Mouse (Mus musculus) left cerebral cortex, adult 11 months (tissue): ENCODE results near the gene Heatr5a.

Experiments used
- DNase-seq: peaks from one replicate; pipeline ENCODE4 v3.0.0; 2022; ENCODE audit warnings: low spot score

Heatr5a gene

DNA sequence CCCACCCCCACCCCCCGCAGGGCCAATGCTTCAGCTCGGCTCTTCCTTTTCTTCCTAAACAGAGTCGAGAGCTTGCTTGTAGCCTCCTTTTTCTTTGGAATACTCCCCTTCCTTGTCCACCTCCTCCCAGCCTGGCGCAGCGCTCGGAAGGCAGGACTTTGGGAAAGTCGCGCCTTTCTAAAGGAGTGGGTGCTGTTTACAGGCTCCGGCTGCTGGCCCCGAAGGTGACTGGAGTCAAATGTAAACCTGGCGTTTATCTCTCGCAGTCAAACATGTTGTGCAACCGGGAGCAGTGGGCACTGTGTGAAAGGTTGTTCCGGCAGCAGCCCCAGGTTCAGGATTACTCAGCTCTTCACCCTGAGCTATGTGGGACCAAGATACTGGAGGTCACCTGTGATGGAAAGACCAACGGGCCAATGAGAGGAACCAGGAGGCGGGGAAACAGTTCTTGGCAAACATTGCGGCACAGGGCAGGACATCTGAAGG lies 126.3 kb downstream of the Heatr5a start:
- DNase-seq = peak; percentile 86

DNA sequence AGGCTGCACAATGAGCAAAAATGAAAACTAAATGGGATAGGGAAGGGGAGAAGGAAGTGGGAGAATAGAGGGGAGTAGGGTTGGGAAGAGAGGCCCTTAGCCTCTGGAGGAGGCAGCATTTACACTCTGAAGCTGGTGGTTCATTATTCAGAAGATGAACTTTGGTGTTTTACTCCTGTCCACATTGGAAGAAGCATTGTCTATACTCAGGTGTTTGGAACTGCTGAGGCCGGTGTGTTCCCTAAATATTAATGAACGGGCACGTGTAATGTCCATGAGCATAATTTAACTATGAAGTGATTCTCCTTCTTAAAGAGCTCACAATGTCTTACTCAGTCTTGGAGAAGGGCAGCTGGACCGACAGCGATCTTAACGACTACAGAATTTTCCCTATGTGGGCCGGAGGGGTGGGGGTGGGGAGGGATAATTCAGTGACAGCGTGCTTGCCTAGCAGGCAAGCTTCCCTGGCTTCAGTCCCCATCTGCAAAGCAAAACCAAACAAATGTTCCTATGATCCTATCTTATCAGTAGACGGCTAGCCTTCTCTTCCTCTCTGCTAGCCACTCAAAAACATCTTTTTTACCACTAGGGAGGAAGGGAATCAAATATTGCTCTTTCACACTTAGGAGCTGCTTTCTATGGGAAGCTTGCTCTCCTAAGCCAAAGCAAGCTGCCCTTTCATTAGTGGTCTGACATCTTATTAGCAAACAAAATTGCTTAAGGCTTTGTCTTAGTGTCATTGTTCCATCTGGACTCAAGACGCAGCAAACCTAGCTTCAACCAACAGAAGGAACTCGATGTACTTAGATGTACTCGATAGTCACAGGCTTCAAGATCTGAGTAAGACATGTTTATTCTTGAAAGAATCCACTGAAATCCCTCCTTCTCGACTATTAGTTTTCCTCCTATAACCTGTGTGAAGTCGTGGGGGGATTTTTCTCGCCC lies 127.3 kb downstream of the Heatr5a start:
- DNase-seq = no peak

DNA sequence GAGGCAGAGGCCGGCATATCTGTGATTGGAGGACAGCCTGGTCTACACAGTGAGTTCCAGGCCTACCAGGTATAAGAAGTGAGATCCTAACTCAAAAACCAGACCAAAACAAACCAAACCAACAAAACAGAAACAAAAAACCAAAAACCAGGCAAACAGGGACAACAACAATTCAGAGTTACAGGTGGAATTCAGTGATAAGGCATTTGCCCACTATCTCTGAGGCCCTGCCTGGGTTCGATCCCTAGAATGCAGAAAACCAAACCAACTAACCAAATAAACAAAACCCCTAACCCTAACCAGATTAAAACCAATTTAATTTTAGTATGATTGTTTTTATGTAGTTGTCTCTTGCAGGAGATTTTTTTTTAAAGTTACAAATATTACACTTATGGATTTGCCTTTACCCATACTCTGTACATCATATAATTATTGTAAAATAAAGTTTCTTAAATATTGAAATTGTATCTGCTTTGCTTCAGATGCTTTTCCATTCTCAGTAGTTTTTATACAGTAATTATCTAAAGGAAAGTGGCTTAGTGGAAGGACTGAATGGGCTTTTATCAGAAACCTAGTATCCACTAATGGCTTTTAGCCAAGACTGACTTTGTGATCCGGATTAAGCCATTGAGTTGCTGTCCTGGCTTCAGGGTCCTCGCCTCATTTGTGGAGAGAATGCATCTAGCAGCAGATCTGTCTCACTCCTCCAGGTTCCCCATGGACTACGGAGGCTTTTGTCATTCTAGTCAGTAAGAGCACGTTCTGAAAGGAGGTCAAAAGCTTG lies 128.8 kb downstream of the Heatr5a start:
- DNase-seq = no peak

DNA sequence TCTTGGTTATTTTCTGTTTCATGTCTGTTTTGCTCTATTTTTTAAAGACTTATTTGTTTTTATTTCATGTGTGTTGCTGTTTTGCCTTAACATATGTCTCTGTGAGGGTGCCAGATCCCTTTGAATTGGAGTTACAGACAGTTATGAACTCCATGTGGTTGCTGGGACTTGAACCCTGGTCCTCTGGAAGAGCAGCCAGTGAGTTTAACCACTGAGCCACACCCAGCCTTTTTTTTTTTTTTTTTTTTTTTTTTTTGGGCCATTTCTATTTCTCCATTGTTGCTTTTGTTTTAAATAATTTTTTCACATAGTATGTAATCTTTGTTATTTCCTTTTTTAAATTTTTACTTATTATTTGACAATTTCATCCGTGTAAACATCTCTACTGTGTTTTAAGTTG lies 131.3 kb downstream of the Heatr5a start:
- DNase-seq = no peak

DNA sequence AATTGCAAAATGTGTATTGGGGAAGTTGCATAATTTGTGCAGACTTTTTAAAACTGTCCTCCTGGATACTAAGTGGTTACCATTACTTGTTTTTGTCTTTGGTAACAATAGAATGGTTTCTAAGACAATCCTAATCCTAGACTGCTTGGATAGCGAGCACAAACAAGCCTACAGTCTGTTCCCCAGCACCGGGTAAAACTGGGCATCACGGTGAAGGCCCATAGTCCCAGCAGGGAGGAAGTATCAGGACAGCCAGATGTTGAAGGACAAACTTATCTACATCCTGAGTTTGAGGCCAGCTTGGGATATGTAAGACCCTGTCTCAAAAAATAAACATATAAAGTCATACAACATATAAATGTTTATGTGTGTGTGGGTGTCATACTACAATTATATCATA lies 135.9 kb downstream of the Heatr5a start:
- no peak for DNase-seq

DNA sequence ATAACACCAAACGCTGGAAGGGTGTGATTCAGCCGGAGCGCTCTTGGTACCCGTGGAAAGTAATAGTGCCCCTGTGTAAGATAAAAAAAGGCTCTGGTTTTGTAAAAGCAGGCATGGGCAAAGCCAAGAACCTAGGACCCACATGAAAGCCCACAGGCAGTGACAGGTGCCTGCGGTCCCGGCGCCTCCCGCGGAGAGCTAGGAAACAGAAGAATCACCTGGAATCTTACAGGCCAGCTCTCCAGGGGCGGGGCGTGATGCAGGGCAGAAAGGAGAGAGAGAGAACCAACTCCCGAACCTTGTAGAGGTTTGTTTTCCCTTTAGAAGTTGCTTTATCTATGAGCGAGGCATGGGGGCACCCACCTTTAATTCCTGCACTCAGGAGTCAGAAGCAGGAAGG lies 139.2 kb downstream of the Heatr5a start:
- no peak for DNase-seq

DNA sequence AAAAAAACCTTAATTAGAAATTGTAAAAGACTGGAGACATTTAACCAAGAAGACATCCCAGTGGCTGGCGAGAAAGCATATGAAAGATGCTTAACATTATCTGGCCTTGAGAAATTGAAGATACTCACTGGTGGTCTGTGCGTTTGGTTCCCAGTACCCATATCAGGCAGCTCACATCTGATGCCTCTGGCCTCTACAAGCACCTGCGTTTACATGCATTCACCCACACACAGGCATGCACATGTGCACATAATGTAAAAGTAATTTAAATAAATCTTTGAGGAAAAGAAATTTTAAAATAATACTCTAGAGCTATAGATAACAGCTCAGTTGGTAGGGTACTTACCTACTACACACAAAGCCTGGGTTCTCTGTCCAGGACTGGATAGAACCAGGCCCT lies 139.8 kb downstream of the Heatr5a start:
- DNase-seq = no peak

DNA sequence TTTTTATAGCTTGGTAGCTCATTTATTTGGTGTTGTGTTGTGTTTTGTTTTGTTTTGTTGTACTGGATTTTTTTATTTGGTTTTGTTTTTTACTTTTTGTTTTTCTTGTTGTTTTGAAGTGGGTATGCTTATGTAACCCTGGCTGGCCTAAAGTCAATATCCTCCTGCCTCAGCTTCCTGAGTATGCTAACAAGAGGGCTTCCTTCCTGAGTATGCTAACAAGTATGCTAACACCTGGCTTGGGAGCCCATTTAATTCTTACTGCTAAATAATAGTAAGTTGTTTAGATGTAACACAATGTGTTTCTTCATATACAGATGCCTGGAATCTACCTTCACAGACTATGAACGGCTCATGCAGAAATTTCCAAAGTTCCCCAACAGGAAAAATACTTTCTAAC lies 140.4 kb downstream of the Heatr5a start:
- DNase-seq = no peak

DNA sequence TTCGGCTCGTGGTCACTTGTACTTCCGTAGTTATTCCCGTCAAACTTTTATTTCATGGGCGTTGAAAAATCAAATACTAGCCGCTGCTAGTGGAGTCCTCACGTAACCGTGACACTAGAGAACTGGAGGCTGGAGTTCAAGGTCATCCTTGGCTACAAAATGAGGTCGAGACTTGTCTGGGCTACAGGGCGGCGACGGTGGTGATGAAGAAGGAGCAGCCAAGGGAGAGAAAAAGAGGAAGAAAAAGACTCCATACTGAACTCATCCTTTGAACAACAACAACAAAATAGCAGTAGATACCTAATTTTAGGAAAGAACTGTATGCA lies 141.1 kb downstream of the Heatr5a start:
- peak; percentile 16 for DNase-seq

DNA sequence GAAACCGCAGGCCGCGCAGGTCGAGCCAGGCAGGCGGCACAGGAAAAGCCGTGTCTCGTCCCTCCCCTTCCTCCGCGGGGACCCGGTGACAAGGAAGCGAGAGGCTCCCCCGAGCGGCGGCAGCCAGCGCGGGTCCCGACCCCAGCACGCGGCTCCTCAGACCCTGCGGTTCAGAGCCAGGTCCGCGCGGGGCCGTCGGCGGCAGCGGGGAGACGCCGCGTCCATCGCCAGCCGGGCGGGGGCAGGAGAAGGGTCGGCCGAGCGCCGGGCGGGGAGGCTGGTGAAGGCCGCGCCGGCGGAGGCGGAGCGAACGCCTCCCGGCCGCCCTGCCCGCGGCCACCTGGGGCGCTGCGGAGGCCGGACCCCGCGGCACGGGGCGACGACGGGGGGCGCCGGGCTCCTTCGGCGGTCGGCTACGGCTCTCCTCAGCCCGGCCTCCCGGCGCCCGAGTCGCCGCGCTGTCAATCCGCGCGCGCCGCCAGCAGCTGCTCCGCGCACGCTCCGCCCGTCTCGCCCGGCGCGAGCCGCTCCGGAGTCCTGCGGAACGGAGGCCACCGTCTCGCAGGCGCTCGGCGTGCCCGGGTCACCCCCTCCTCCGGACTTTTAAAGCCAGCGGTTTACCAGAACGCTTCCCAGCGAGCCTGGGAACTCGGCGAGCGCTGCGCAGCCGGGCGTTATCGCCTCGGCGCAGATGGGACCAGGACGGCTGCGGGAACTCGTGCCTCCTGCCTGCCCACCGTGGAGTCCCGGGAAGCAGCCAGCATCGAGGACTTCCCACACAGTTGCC lies 141.6 kb downstream of the Heatr5a start, which contains the start of gene Hectd1:
Hectd1 (minus strand) TSS at position 247 of the 787 bp plus-strand sequence.
- peak; percentile 67 for DNase-seq

DNA sequence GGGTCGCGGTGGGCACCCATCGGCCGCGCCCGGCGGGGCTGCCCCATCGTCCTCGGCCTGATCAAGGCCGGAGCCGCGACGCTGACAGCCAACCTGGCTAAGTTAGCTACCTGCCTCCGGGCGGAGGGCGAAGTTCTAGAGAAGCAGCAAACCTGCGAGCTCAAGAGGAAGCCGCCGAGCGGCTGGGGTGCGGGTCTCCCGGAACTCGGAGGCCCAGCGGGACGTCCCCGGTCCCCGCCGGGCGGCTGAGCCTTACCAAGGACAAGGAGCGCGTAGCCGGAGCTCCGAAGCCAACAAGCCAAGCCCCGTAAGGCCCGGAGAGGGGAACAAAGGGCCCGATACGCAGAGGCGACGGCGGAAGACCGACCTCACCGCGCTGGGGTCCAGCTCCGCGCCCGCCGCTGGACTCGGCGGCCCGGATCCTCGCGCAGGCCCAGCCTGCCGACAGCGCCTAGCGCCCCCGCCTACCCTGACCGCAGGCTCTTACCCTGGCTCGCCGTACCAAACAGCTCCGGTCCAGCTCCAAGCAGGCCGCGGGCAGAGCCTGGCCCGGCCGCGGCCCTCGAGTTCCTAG lies 142.3 kb downstream of the Heatr5a start:
- no peak for DNase-seq

DNA sequence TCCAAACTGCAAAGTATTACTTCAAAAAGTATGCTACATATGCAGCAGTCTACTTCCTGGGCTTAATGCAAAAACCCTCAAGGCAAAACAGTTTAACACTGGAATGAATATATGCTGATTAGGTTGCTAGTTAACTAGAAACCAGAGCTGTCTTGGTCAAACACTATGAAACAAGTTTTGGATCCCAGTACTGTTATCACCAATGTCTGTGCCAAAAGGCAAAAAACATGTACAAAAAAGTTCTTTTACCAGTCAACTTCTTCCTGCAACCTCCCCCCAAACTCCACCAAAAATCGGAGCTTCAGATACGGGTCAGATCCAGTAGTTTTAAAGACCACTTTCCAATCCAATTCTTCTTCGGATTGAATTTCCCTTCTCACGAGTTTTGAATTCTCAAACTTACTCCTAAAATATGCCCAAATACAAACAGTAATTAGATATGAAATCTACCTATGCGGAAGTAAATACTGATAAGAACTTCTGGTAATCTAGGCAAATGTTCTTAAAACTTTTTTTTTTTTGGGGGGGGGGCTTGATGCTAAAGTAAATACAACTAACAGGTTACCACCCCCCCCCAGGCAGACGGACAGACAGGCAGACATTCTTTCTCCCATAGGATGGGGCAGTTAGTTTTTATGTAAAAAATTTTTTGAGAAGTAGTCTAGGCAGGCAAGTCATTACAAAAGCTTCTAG lies 143.0 kb downstream of the Heatr5a start:
- DNase-seq = no peak
